Mouse (Mus musculus): Measurements from ENCODE around the gene Parvb.

DNA sequence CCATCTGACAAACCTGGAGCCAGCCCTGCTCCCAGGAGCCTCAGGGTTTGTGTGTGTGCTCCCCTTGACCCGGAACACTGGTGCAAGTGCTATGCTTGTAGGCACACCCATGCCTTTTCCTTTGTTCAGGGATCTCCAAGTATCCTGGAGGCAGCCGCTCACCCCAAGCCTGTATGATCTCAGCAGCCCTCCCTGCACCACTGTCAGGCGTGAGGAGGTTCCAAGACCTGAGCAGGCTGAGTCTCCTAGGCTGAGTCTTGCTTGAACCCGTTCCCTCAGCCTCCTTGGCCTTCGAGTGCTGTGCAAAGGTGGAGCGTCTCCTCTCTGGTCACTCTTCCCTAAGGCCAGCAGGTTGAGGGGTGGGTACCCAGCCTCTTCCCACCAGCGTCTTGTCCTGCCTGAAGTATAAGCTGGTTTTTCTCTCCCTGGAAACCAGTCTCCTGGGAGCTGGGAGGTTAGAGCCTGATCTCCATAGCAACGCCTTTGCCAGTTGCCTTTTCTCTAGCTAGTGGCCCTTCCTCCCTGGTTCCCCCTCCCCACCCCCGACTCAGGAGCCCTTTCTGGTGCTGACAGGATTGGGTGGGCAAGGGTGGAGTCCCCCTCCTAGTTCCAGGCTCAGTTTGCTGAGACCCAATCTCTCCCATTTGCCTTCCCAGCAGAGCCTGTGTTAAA, 68.0 kb downstream of the Parvb start:
- no peak for TF ChIP-seq POLR2A (IDR thresholded peaks at IDR 0.05; ENCODE audit: insufficient read depth, low read length)
- TF ChIP-seq CTCF (IDR thresholded peaks at IDR 0.05; ENCODE audit: low read depth, low read length) = no peak
- TF ChIP-seq EP300 (IDR thresholded peaks at IDR 0.05; ENCODE audit: insufficient read depth, low read depth, low read length) = no peak
